Mouse (Mus musculus) heart, adult 2 months (tissue): ENCODE data around the gene Tmem179b.

Experiments used
- CTCF ChIP-seq: fragments of 200-600 bp; IDR thresholded peaks from 2 replicates; pipeline ENCODE4 v1.8.1; 2022; ENCODE audit warnings: antibody characterized with exemption, mild to moderate bottlenecking, moderate library complexity
- EP300 ChIP-seq: fragments of 200-500 bp; IDR thresholded peaks from 2 replicates; pipeline ENCODE4 v1.6.1; 2011; ENCODE audit warnings: low read depth, low read length, control low read depth; ENCODE audit not compliant: insufficient read depth
- POLR2A ChIP-seq: fragments of 200-500 bp; IDR thresholded peaks from 2 replicates; pipeline ENCODE4 v1.6.1; 2011; ENCODE audit warnings: mild to moderate bottlenecking, low read depth, low read length, control low read depth; ENCODE audit not compliant: insufficient read depth

GRCm38 (mm10) chr19:8820424-8820956 is 46.2 kb upstream of the Tmem179b start:
- no peak for TF ChIP-seq EP300
- TF ChIP-seq CTCF = no peak
- TF ChIP-seq POLR2A = no peak
